Mouse (Mus musculus) layer of hippocampus, postnatal 36 days (tissue): ENCODE measurements around the gene Ercc6. TPM values are rescaled to one million over a fixed set of nuclear protein-coding genes. Genes with fewer than 3 reads are reported as not detected.

Source experiments
- DNase-seq, 2 experiments: peaks; one replicate each; pipeline ENCODE4 v3.0.0; 2022
- total RNA-seq, 2 experiments: library from RNA; stranded (reverse); gene quantifications; 2 replicates each; pipeline ENCODE4 v1.2.3; 2021

Gene Ercc6
- total RNA-seq, 2 experiments from 2014 or later, result 21.6 to 26.7 TPM

DNA sequence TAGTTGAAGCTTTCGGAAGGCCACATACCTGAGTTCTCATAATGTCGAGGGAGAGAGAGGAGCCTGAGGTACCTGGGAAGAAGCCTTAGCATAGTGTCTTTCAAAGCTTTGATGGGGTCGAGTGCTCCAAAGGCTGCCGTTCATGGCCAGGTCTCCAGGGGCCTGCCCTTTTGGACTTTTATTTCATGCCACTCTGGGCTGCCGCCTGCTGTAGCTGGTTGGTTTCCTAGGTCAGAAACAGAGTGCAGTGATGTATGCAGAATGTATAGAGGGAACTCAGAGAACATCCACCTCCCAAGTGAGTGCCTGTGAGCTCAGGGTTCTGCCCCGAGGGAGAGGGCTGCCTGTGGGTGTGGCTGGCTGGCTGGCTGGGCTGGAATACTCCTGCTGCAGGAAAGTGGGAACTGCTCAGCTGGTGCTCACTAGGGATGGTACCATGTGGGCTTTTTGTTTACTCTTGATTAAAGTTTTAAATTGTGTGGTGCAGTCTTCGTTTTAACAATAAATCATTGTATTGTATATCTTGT is 7.1 kb downstream of the Ercc6 start:
- no peak for DNase-seq

DNA sequence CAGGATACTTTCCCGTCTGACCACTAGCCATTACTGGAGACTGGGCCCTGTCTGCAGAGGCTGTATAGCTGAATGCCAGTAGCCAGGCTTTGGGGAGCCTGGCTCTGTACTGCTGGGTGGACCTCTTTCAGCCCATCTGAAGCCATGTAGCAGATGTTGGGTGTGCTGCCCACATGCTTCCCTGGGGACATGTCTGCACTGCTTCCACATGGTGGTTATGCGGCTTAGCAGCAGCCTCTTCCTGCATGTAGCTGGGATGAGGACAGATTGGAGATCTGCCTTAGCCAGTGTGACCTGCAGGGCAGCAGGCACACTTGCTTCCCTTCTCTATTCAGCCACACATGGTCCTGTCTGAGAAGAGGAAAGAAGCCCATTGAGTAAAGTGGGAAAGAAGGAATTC is 9.0 kb downstream of the Ercc6 start:
- no peak for DNase-seq

DNA sequence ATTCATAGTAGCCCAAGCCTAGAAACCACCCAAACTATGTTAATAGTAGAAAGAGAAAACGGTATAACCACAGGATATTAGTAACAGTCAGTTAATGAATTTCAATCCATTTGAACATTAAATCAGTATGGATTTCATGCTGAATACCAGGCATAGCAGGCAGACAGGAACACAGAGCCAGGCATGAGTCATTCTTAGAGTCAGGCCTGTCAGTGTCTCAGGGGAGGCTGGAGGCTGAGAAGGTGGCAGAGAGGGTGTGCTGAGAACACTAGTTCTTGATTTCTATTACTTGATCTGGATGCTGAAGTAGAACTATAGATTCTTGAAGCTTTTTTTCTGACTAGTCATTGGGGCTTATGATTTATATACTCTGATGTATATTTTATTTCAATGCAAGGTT is 10.8 kb downstream of the Ercc6 start:
- no peak for DNase-seq

DNA sequence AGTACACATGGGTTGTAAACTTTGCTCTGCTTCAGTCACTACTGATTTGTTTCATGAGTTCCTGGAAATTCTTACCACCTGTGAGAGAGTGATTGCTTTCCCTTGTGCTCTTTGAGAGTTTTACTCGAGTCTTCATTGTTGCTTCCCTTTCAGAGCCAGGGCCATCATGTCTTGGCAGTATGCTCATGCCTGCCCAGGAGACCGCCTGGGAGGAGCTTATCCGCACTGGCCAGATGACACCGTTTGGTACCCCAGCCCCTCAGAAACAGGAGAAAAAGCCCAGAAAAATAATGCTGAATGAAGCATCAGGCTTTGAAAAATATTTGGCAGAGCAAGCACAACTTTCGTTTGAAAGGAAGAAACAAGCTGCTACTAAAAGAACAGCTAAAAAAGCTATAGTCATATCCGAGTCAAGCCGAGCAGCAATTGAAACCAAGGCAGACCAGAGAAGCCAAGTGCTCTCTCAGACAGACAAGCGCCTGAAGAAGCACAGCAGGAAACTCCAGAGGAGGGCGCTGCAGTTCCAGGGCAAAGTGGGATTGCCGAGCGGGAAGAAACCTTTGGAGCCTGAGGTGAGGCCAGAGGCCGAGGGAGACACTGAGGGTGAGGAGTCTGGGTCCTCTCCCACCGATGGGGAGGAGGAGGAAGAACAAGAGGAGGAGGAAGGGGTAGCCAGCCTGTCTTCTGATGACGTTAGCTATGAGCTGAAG is 12.8 kb downstream of the Ercc6 start:
- no peak for DNase-seq

DNA sequence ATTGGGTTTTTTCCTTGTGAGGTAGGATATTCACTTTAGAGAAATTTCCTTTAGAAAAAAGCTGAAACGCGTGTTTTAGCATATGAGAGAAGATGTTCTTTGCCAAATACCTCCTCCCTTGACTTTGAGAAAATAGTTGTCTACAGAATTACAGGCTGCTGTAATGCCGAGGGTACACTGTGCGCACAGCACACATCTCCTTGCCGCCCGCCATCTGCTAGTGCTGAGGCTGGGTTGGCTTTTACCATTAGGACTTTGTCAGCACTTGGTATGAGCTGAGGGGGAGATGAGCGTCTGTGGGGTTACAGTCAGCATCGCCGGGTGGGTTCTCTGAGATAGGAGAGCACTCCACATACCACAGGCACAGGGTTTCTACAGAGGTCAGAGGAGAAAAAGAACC is 13.9 kb downstream of the Ercc6 start:
- DNase-seq, result peak; percentile 25 to 48

GRCm38 (mm10) chr14:32529036-32529435 is 15.7 kb downstream of the Ercc6 start:
- no peak for DNase-seq

DNA sequence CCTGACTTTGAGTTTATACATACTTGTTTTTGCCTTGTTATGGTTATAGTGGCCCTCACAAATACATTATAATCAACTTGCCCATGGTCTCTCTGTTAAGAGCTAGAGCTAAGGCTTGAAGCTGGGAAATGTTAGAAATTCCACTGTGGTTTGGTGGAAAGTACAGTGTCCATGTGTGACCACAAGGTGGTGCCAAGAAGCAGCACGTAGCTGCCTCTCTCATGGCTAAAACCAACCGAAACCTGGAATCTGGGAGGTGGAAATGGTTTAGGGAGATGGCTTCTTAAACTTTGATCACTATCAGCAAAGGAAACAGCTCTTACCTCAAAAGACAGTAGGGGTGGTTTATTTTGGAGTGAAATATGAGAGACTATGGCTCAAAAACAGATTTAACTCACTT is 17.6 kb downstream of the Ercc6 start:
- DNase-seq, result no peak

DNA sequence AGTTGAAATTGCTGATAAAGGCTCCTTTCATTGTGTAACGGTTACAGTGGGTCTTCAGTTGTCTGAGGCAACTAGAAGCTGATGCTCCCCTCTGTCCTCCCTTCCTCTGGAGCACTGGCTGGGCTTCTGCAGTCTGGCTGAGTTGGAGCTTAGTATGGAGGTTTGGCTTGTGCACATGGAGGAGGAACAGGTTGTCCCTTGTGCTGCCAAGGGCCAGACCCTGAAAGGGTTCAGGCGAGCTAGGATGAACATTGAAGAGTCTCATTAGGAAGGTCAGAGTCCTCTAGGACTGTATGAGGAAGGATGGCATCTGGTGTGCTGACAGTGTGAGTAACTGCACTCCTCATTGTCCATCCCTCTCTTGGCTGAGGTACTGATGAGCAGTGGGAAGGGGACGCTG is 18.1 kb downstream of the Ercc6 start:
- no peak for DNase-seq

DNA sequence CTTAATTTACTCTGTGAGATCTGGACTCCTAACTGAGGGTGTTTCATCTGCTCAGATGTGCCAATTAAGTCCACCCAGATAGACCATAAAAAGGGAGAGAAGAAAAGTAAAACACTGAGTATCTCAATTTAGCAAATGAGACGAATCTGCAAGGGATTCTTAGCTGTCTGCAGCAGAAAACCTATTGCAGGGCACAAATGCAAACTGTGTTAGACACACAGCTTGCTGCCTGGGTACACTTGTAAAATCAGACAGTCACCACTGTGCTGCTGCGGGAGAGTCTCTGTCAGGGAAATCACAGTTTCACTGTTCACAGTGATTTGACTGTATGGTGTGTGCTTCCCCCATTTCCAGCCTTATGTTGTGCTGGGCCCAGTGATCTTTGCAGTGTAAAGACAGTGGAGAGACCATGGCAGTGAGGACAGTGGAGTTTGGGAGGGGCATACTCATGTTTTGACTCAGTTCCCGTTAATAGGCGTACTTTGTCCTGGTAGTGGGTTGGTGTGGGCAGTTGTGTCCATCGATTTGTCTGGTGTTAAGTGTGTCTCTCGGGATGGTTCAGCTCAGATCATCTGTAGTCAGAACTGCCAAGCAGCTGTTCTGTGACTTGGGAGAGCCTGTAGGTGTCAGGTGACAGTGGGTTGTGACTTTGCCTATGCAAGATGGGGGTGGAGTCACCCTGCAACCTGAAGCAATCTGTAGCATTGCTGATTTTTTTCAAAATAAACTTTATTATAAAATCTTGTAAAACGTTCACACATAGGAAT is 19.2 kb downstream of the Ercc6 start:
- DNase-seq, result no peak

- DNase-seq, result no peak
Observed at GRCm38 (mm10) chr14:32533148-32533520, 19.8 kb downstream of the Ercc6 start.

DNA sequence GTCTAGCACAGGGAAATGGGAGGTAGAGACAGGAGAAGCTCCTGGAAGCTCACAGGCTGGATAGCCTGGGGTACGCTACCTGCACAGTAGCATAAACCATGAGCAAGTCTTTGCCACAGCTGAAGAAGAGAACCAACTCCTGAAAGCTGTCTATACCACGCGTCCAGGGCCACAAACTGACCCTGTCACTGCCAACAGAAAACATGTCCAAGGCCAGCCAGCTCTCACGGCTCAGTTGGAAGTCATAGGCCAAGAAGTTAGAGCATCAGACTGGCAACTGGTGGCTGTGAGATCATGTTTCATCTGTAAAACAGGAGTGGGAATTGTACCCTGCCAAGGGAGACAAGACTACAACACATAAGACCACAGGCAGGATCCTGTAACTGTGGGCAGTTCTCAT is 20.3 kb downstream of the Ercc6 start:
- DNase-seq, result no peak

- no peak for DNase-seq
Observed at GRCm38 (mm10) chr14:32534137-32534536, 20.8 kb downstream of the Ercc6 start.

- peak in 1 of 2 experiments; percentile 35 for DNase-seq
Observed at GRCm38 (mm10) chr14:32536763-32537162, 23.4 kb downstream of the Ercc6 start.

GRCm38 (mm10) chr14:32538115-32538514 is 24.8 kb downstream of the Ercc6 start:
- DNase-seq, result no peak

- no peak for DNase-seq
Observed at GRCm38 (mm10) chr14:32543075-32543474, 29.8 kb downstream of the Ercc6 start.

DNA sequence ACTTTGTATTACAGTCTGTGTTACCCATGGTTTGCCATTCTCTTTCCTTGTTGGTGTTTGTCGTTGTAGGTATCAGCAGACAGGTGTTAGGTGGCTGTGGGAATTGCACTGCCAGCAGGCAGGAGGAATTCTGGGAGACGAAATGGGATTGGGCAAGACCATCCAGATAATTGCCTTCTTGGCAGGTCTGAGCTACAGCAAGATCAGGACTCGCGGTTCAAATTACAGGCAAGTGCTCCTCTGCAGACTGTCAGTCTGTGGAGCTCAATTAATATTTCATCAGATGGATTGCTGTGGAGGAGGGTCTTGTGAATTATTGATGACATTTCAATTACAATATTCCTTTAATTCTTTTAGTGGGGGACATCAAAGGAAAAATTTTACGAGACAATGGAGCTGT is 33.4 kb downstream of the Ercc6 start:
- no peak for DNase-seq

- DNase-seq, result no peak
Observed at GRCm38 (mm10) chr14:32551854-32552253, 38.5 kb downstream of the Ercc6 start.

DNA sequence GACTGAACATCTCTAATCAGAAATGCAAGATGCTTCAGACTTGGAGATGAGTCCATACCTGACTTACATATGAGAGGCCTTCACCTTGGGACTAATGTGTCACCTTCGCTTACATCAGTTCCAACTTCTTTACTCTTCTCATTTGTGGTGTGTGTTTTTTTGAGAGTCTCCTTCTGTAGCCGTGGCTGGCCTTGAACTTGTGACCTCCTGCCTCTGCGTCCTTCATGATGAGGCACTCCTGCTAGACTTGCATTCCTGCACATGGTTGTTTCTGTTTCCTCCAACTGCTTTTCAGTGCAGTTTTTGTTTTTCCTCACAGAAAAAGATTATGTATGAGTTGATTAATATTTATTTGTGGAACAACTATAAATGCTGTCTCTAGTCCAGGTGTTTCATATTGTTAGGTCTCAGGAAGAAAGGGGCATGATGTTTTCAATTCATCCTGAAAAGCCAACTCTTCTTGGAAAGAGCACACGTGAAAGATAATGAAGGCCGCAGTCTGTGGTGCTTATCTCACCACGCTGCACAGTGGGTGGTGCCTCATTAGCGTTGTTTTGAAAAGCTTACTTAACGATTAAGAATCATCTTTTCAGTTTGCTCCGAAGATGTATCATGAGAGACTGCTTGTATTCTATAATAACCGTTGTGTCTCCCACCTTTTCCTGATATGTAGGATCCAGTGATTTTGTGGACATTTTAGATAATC is 40.0 kb downstream of the Ercc6 start:
- DNase-seq, result no peak

- no peak for DNase-seq
Observed at GRCm38 (mm10) chr14:32554860-32555526, 41.7 kb downstream of the Ercc6 start.

DNA sequence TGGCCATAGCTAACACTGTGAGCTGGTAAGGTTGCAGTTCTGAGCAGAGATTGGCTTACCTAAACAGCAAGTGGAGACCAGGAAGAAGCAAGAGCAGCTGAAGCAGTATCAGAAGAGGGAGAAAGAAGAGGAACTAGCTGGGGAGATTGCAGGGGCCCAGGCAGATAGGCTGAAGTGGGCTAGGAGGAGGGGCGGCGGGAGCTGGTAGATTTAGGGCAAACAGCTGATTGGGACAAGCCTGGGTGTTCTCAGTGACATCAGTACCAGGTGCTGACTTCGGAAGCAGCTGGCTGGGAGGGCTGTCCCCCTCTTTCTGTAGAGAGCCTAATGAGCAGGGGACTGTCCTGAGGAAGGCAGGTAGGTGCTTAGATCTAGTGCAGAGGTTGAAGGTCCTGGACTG is 48.1 kb downstream of the Ercc6 start:
- no peak for DNase-seq

DNA sequence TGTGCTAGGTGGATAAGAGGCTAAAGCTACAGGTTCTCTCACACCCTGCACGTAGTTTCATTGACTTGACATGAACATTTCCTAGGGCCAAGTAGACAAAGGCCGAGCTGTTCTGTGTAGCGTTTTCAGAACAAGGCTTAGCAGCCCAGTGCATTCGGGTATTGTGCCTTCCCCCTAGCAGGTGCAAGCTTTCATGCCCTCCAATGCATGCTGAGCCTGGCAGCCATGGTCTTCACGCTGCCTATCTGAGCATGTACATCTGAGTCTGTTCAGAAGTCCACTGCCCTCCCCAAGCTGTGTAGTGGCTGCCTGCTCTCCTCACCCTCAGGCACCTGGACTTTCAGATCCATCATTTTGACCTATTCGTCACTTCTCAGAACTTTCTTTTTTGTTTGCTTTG is 50.3 kb downstream of the Ercc6 start:
- DNase-seq, result no peak

DNA sequence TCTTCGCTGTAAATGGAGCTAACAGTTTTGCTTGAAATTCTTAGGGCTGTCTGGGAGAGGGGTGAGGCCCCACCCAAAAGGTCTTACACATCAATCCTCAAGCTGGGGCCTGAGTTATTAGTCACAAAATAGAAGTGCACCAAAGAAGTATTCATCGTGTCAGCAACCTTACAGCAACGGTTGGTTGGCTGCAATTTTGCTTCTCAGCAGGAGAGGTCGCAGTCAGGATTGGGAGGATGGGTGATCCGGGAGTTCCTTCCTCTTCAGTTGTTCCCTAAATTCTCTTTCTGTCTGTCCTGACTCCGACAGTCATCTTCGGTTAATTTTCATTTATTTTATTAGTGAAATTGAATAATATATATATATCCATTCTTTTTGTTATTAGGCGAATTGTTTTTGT is 59.2 kb downstream of the Ercc6 start:
- DNase-seq, result no peak

DNA sequence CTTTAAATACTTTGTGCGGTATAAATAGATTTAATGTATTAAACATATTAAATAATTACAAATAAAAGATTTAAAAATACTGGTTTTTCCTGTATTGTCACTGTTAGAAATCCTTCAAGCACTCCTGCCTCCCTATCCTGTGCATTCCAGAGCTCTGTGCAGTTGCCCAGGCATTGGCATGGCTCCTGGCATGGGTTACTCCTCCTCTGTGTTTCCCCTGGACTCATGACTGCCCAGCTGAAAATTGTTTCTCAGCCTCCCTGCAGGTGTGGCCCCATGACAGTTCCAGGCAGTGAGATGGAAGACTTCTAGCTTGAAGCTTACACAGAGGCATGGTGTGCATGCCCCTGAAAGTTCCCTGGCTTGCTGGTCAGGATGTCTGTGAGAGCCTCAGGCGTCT is 65.1 kb downstream of the Ercc6 start:
- DNase-seq, result no peak
